Mouse (Mus musculus): ENCODE measurements around the gene Naa50. TPM values are rescaled to one million over a fixed set of nuclear protein-coding genes. Genes with fewer than 3 reads are reported as not detected.

The Naa50 gene
- total RNA-seq, 2 experiments from 2014 or later = 161 to 167 TPM

DNA sequence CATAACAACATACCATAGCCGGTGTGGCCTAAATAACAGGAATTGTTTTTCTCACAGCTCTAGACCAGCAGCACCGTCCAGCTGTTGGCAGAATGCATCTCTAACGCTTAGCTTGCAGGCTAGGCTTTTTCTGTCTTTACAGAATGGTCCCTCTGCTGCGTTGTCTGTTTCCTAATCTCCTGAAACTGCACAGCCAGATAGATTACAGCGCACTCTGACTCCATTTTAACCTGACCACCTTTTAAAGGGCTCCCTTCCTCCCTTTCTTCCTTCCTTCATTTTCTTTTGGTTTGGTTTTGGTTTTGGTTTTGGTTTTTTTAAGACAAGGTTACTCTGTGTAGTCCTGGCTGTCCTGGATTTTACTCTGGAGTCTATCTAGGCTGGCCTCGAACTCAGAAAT lies 50.4 kb downstream of the Naa50 start:
- no peak for DNase-seq
- intact Hi-C loops (cut with DNase I) = no loop called here

DNA sequence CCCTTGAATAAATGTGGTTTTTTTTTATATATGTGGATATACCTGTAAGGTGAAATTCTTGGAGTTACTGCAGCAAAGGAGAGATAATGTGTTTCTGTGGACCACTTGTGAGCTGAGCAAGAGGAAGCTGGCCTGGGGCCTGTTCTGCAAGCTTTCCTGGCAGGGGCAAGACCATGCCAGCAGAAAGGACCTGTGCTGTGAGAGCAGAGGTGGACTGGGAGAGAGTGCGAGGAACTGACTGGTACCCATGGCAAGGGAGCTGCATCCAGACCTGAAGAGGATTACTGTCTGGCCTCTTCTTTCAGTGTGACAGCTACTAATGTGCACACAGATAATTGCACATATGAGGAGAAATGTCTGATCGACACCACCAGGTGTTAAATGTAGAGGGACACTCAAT lies 51.3 kb downstream of the Naa50 start:
- no peak for DNase-seq
- intact Hi-C loops (cut with DNase I) = no loop called here

DNA sequence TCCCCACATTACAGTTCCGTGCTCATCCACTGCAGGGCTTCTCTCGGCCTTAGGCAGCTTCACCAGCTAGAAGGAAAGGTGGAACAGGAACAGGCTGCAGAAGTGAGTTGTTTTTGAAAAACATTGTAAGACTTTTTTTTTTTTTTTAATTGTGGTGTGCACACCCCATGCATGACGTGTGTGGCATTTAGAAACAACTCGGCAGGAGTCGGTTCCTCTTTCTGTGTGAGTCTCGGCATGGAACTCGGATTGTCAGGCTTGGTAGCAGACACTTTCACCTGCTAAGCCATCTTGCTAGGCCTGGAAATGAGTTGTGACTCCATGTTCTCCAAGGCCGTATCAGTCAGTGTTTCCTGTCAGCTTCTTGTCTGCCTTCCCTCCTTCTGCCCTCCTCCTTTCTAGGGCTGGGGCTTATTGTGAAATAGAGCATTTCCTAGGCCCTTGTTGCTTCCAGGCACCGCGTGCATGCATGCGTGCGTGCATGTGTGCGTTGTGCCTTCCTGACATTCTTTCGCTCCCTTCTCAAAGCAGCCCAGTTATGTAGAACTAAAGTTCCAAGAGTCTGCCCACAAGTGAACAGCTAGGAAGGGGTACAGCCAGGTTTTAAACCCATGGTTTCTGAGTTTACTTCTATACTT lies 59.6 kb downstream of the Naa50 start:
- intact Hi-C loops (cut with DNase I) = no loop called here
- DNase-seq = no peak

DNA sequence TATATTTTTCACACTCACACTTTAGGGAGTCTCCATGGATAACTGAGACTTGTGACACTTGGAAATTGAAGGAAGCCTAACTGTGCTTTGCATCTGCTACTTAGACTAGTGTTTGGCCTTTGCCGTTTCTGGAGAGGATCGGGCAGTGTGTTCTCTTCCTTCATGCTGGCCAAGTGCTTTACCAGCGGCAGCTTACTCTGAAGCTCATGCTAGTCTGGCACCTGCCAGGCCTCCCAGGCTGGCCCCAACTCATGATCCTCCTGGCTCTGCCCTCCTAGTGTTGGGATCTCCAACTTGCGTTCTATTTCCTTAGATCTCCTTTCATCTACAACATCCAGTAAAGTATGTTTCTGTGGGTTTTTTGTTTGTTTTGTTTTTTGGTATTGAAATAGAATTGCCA lies 60.5 kb downstream of the Naa50 start:
- intact Hi-C loops (cut with DNase I) = no loop called here
- DNase-seq = no peak

DNA sequence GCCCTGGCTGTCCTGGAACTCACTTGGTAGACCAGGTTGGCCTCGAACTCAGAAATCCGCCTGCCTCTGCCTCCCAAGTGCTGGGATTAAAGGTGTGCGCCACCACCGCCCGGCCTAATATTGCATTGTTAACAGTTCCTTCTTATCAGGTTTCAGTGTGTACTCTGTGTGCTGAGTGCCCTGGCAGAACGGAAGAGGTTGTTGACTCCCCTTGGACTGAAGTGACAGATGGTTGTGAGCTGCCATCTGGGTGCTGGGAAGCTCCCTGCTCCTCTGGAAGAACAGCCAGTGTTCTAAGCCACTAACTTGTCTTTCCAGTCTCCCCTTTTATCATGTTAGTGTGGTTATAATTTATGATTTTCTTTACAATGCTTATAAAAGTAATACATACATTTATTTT lies 64.7 kb downstream of the Naa50 start:
- no peak for DNase-seq

DNA sequence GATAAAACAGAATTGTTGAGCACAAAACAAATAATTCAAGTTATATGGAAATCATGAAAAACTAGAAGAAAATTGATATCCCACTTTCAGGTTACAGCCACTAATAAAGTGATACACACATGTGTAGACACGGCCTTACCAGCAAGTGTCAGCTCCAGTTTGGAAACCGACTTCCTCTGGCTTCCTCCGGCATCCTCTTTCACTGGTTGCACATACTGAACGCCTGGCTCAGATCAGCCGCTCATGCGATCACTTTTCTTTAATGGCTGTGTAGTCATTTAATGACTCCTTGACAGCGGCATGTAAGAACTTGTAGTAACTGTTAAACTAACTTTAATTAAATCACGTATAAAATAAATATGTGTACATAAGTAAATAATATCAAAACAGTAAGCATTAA lies 66.3 kb downstream of the Naa50 start:
- DNase-seq = no peak
- intact Hi-C loops (cut with DNase I) = no loop called here

More for the DNA sequence above, 64.7 kb downstream of the Naa50 start:
- intact Hi-C loops (cut with DNase I) = no loop called here

DNA sequence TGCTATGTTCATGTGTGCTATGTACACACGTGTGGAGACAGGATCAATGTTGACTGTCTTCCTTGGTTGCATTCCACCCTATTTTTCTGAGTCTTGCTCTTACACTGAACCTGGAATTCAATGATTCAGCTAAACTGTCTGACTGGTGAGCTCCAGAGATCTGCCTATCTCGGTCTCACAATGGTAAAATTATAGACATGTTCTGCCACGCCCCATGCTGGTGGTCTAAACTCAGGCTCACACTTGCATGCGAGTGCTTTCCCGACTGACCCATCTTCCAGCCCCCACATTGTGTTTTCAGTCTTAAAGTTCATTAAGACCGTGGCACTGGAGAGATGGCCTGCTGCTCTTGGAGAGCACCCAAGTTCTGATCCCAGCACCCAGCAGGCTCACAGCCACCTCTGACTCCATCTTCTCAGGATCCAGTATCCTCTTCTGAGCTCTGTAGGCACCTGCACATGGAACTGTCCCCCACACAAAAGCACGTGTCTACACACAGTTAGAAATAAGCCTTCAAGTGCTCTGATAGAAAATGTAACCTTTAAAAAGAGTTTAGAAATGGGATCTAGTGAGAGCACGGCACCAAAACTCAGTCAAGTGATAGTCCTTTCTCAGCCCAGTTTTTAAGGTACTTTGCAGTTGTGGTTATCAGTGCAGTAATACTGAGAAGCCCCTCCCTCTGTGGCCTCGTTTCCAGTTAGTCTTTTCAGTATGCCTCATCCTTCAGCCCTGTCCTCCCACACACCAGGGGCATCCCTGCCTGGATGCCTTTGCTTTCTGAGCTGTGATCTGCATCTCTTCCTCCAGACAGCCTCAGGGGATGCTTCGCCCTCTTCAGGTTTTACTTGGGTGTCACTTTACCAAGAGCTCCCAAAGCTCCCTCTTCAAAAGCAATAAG lies 70.8 kb downstream of the Naa50 start:
- intact Hi-C loops (cut with DNase I) = no loop called here

DNA sequence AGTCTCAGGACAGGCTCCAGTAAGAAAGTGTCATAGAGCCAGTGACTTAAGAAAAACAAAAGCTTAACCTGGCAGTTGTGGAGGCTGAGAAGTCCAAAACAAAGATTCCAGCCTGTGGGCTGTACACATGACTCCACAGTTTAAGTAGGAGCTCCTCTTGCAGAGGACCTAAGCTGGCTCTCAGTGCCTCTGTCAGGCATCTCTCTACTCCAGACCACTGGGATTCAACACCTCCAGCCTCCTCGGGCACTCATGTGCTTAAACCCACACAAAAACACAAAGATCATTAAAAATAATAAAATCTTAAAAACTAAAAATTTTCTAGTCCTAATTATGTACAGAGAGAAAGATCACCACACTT lies 71.4 kb downstream of the Naa50 start:
- intact Hi-C loops (cut with DNase I) = no loop called here
- DNase-seq = no peak

More for the DNA sequence above, 70.8 kb downstream of the Naa50 start:
- no peak for DNase-seq

DNA sequence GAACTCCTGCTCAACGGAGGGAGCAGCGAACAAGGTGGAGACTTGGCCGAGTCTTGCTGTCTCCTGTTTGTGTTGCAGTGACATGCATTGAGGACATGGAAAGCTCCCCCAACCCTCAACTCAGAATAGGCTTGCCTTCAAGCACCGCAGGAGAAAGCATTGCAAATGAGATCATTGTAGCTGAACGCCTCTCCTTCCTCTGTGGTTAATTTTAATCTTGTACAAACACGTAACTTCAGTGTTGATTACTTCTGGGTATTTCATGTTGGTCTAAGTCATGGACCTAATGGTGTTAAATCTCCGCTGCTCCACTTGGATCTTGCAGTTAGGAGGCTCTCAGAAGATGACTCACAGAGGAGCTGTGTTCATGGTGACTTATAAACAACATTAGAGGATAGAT lies 73.1 kb downstream of the Naa50 start:
- intact Hi-C loops (cut with DNase I) = no loop called here
- DNase-seq = no peak

Other genes with a start within 250 kb of the Naa50 start
- 10 to 100 TPM in 1 of 2 experiments, 1 to 10 TPM in 1; 8.4 to 10.8 TPM for gene Qtrt2, start 213.0 kb upstream of the Naa50 start, total RNA-seq (2021)
- 10 to 100 TPM in 1 of 2 experiments, 1 to 10 TPM in 1; 7.5 to 10.9 TPM for gene Zdhhc23, start 160.0 kb upstream of the Naa50 start, total RNA-seq (2021)
- under 1 TPM; 0.20 to 0.38 TPM for gene Gramd1c, start 76.5 kb upstream of the Naa50 start, total RNA-seq (2021)
- 10 to 100 TPM; 20.5 to 21.6 TPM for gene Atp6v1a, start 125 bp upstream of the Naa50 start, total RNA-seq (2021)
- 10 to 100 TPM; 33.2 to 35.6 TPM for gene Usf3, start 33.4 kb downstream of the Naa50 start, total RNA-seq (2021)
- gene Sidt1, start 193.4 kb downstream of the Naa50 start, total RNA-seq (2021) = under 1 TPM; 0.18 to 0.30 TPM
- gene Spice1, start 207.3 kb downstream of the Naa50 start, total RNA-seq (2021) = 1 to 10 TPM; 6.1 to 7.9 TPM

All from gastrocnemius, postnatal 36 days (tissue).